Mouse (Mus musculus) regulatory T cell (primary cell): ENCODE data around the gene Fzd7.

Experiments
- in situ Hi-C: fragments of 300-600 bp; cut with MboI, MseI; formaldehyde crosslinking; loops from one replicate; pipeline ENCODE4 v1.15.1; 2025; ENCODE audit warnings: high pct_unique_total_duplicates

The Fzd7 gene

GRCm38 (mm10) chr1:59482331-59482695 is at the start of gene Fzd7:
TSS of gene Fzd7 (plus strand) at chr1:59482424.
- in situ Hi-C loops = no loop called here

DNA sequence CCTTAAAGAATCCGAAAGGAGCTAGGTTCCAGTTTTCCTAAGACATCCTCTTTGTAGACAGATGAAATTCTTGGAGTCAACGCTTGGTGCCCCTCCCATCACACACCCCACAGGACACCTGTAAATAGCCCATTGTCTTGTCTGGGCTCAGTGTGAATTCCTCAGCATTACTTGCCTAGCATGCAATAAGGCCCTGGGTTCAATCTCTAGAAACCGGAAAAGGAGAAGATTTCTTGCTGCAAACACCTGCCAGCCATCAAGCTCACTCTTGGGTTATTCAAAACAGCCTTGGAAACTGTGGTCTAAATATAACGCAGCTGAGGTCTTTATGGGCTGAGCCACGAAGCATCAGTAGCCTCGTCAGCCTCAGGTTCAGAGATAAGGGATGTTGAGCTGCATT is 48.9 kb upstream of the Fzd7 start:
- in situ Hi-C loops = loop anchor here (25.0 kb wide), 1 partner anchor 1146 kb away; the partner anchor contains the start of gene Aox2

GRCm38 (mm10) chr1:59434071-59434470 is 48.2 kb upstream of the Fzd7 start:
- in situ Hi-C loops = loop anchor here (25.0 kb wide), 1 partner anchor 1147 kb away; the partner anchor contains the start of gene Aox2

DNA sequence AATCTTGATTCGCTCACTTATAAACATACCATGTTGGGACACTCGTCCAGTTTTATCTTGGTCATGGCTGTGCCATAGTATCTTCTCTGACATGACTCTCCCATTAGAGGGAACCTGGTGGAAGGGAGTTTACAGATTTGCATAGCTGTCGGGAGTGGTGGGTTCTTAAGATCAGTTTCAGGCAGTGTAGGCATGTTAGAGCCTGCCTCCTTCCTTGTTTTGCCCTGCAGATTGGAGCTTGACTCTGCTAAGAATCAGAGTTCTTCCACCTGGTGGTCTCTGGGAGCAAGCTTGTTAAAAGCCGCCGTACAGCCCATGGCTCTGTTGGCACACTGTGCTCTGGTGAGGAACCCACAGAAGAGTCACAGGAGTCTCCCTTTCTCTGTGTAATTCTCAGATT is 47.0 kb upstream of the Fzd7 start:
- in situ Hi-C loops = loop anchor here (25.0 kb wide), 1 partner anchor 1148 kb away; the partner anchor contains the start of gene Aox2

GRCm38 (mm10) chr1:59436321-59436720 is 45.9 kb upstream of the Fzd7 start:
- in situ Hi-C loops = loop anchor here (25.0 kb wide), 1 partner anchor 1149 kb away; the partner anchor contains the start of gene Aox2

- in situ Hi-C loops = loop anchor here (25.0 kb wide), 1 partner anchor 1151 kb away; the partner anchor contains the start of gene Aox2
Measured at GRCm38 (mm10) chr1:59437927-59438326, 44.3 kb upstream of the Fzd7 start.

GRCm38 (mm10) chr1:59438330-59438729 is 43.9 kb upstream of the Fzd7 start:
- in situ Hi-C loops = loop anchor here (25.0 kb wide), 1 partner anchor 1151 kb away; the partner anchor contains the start of gene Aox2

DNA sequence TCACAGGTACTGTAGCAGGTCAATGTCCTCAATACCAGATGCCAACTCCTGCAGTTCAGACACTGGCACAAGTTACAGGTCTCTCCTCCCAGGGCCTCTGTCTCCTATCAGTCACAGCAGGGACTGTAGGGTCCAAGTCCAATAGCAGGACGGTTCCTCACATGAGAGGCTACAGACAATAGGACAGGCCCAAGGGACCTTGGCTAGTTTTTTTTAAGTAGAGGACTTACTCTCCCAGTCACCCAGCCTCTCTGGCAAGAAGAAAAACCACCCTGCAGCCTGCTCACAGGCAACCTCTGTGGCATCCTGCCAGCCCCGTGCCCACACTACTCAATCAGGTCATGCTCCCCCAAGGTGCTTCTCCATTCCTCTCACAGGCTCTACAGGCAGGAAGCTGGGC is 43.0 kb upstream of the Fzd7 start:
- in situ Hi-C loops = loop anchor here (25.0 kb wide), 1 partner anchor 1152 kb away; the partner anchor contains the start of gene Aox2

DNA sequence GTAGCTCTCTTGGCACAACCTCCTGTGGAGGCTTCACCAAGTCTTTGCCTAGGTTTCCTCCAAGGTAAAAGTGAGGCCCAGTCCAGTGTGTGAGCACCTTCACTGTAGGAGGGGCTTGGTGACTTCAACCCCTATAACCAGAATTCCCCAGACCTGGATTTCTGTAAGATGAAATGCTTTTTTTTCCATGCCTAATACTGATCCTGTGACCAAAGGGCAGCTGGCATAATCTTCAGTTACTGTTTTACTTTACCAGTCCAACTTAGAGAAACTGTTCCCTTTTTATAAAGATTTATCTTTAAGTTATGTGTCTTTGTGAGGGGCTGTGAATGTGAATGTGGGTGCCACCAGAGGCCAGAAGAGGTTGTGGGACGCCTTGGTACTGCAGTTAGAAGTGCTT is 42.3 kb upstream of the Fzd7 start:
- in situ Hi-C loops = loop anchor here (25.0 kb wide), 1 partner anchor 1153 kb away; the partner anchor contains the start of gene Aox2

- in situ Hi-C loops = loop anchor here (25.0 kb wide), 1 partner anchor 1155 kb away; the partner anchor contains the start of gene Aox2
Measured at GRCm38 (mm10) chr1:59442721-59443120, 39.5 kb upstream of the Fzd7 start.

DNA sequence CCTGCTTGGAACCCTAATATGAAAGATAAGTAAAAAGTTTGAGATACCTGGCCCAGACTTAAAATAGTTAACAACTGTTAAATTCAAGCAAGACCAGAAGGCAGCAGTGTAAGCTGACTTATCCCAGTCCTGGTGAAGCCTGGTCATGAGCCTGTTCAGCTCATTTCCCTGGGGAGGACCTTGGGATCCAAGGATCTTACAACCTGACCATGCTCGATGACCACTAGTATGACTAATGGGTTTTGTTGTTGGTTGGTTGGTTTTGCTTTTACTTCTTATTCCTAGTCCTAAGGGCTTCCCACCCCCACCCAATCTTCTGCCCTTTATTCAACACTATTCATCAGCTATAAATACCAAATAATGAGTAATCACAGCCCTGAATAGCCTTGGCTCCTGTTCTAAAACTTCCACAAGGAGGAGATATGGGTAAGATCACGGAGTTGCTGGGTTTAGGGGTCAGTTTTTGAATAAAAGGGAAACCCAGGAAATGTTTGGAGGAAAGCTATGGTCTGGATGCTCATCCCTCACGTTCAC is 38.0 kb upstream of the Fzd7 start:
- in situ Hi-C loops = loop anchor here (25.0 kb wide), 1 partner anchor 1157 kb away; the partner anchor contains the start of gene Aox2

- in situ Hi-C loops = loop anchor here (25.0 kb wide), 1 partner anchor 1158 kb away; the partner anchor contains the start of gene Aox2
Measured at GRCm38 (mm10) chr1:59445242-59445641, 37.0 kb upstream of the Fzd7 start.

- in situ Hi-C loops = loop anchor here (25.0 kb wide), 1 partner anchor 1161 kb away; the partner anchor contains the start of gene Aox2
Measured at GRCm38 (mm10) chr1:59448497-59449270, 33.5 kb upstream of the Fzd7 start.

DNA sequence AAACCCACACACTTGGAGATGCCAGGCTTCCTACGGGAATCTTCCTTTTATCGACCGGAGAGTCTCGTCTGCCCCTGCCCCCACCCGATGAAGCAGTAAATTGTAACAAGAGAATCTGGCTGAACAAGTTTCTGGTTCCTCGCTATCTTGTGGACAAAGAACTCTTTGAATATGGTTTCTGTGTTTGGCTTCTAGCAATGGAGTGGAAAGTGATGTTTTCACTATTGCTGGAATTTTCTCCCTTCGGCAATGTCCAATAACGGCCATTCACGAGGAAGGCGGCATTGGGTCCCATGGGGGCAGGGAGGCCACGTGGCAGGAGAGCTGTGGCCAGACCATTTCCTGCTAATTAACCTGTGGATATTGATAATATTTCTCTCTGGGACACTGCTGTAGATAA is 32.8 kb upstream of the Fzd7 start:
- in situ Hi-C loops = loop anchor here (25.0 kb wide), 1 partner anchor 1162 kb away; the partner anchor contains the start of gene Aox2

- in situ Hi-C loops = no loop called here
Measured at GRCm38 (mm10) chr1:59450896-59451295, 31.3 kb upstream of the Fzd7 start.

DNA sequence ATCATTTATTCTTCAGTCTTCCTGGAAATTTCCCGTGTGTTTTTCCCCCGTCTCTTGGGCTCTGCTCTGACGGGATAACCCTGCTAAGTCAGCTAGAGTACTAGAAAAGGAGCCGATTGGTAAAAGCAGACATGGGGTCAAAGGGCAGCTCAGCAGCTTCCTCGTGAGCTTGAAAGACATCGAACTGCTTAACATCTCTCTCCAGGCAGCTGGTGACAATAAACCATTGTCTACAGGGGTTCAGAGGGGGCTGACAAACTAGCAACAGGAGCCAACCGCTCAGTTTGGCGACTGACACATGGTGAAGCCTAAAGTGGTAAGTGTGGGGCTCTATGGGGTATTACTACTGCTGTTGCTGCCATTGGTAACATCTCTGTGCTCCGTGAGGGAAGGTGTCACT is 30.6 kb upstream of the Fzd7 start:
- in situ Hi-C loops = no loop called here

GRCm38 (mm10) chr1:59456825-59457224 is 25.4 kb upstream of the Fzd7 start:
- in situ Hi-C loops = no loop called here

DNA sequence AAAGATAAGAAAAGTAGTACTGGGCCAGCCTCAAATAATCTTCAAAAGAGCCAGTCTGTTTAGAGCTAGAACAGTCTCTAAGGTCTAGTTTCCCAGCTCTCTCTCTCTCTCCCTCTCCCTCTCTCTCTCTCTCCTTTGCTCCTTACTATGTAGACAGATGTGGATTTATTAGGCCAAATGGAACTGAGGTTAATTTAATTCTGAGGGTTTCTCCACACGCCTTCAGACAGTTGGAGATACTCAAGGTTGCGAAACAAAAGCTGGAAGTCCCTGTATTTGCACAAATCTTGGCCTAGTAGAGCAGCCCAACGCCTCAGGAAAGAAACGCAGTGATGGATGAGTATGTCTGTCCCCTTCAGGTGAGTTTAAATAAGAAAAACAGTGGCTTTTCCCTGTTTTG is 24.4 kb upstream of the Fzd7 start:
- in situ Hi-C loops = no loop called here

DNA sequence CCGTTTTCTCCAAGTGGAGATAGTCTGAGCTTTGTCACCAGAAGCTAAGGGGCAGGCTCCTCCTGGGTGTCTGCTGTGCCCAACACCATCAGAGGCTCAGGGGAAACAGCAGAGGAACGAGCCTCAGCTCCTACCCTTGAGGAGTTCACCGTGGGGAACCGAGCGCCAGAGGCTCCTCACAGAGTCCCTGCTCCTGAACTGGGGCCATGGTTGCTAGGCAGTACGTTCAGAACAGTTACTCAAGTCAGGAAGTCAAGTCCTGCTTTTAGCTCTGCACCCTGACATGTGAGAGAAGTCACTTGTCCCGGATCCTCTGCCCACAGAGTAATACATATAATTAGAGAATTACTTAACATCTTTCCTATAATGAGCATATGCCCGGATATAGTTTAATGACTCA is 23.3 kb upstream of the Fzd7 start:
- in situ Hi-C loops = no loop called here

GRCm38 (mm10) chr1:59464696-59465639 is 17.3 kb upstream of the Fzd7 start:
- in situ Hi-C loops = no loop called here

DNA sequence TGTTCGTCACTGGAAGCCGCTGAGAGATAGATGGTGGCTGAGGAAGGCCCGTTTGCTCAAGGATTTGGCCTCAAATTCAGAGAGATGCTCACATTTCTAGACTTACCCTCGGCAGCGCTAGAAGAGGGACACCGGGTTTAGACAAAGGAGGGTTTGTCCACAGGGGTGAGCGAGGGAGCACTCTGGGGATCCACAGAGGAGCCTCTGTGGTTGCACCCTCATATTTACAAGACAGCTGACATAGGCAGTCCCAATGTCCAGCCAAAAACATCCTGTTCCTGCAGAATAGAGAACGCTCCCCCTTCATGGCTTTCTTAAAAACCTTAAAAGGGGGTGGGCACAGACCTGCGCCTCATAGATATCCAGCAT is 16.6 kb upstream of the Fzd7 start:
- in situ Hi-C loops = no loop called here
